Mouse (Mus musculus) limb, embryonic 14.5 days (tissue): ENCODE data around the gene Eipr1. TPM values are rescaled to one million over a fixed set of nuclear protein-coding genes. Genes with fewer than 3 reads are reported as not detected.
A peak's percentile ranks its signal among the peaks of the same experiment; 100 is the strongest.

Experiments used
- ATAC-seq: fragments of 200-750 bp; cut with Nextera tagmentation; 2 replicates; pipeline ENCODE4 v1.8.0; 2017; ENCODE audit warnings: low read depth, moderate number of reproducible peaks, moderate TSS enrichment; ENCODE audit not compliant: low FRiP score
- DNase-seq: peaks from one replicate; pipeline ENCODE4 v3.0.0-alpha.2; 2015; ENCODE audit warnings: low spot score
- H3K27ac ChIP-seq: fragments of 300-500 bp; sonication (generic); replicated peaks from 2 replicates; pipeline ENCODE4 v1.5.1; 2014; ENCODE audit warnings: low read depth, mild to moderate bottlenecking, low read length, moderate library complexity, mixed read lengths
- H3K27me3 ChIP-seq: fragments of 300-500 bp; sonication (generic); 2 replicates; pipeline ENCODE4 v1.6.1; 2014; ENCODE audit warnings: low read length, mixed read lengths; ENCODE audit not compliant: control insufficient read depth, insufficient read depth
- H3K36me3 ChIP-seq: fragments of 300-500 bp; sonication (generic); 2 replicates; pipeline ENCODE4 v1.6.1; 2014; ENCODE audit warnings: mild to moderate bottlenecking, low read length, moderate library complexity, mixed read lengths; ENCODE audit not compliant: control insufficient read depth, insufficient read depth
- H3K4me1 ChIP-seq: fragments of 300-500 bp; sonication (generic); 2 replicates; pipeline ENCODE4 v1.6.1; 2014; ENCODE audit warnings: antibody characterized with exemption, low read length, mixed read lengths; ENCODE audit not compliant: control insufficient read depth, insufficient read depth
- H3K4me2 ChIP-seq: fragments of 300-500 bp; sonication (generic); replicated peaks from 2 replicates; pipeline ENCODE4 v1.6.1; 2014; ENCODE audit warnings: low read depth, mild to moderate bottlenecking, low read length, moderate library complexity; ENCODE audit not compliant: severe bottlenecking
- H3K4me3 ChIP-seq: fragments of 300-500 bp; sonication (generic); replicated peaks from 2 replicates; pipeline ENCODE4 v1.5.1; 2014; ENCODE audit warnings: low read length
- H3K9ac ChIP-seq: fragments of 300-500 bp; sonication (generic); 2 replicates; pipeline ENCODE4 v1.6.1; 2014; ENCODE audit warnings: mild to moderate bottlenecking, low read depth, low read length, moderate library complexity; ENCODE audit not compliant: severe bottlenecking
- H3K9me3 ChIP-seq: fragments of 300-500 bp; sonication (generic); 2 replicates; pipeline ENCODE4 v1.6.1; 2016; ENCODE audit warnings: low read length; ENCODE audit not compliant: control insufficient read depth
- POLR2A ChIP-seq: fragments of 200-500 bp; IDR thresholded peaks from 2 replicates; pipeline ENCODE4 v1.8.0; 2012; ENCODE audit warnings: inconsistent platforms, mild to moderate bottlenecking, moderate library complexity, borderline replicate concordance; ENCODE audit not compliant: insufficient read depth, insufficient read length; ENCODE audit errors: extremely low read depth
- WGBS: fragments of 180-500 bp; shearing (Covaris S2); extraction: QIAGEN DNeasy Blood & Tissue Kit; methylation state at CpG from one replicate; pipeline ENCODE4 v1.1.7; 2014; 5-methylcytosine and 5-hydroxymethylcytosine counted together
- polyA plus RNA-seq, 2 experiments: library from polyadenylated mRNA; depleted of rRNA in 1 of 2; stranded (reverse) in 1 of 2; unstranded in 1 of 2; fragments of >200 nt; fragmentation: Nextera tagmentation in 1 of 2; extraction: Ambion mirVana in 1 of 2; gene quantifications; 2 replicates each; pipeline versions ENCODE4 v1.2.1 to v1.2.3; 2012 to 2014

Eipr1 gene
- polyA plus RNA-seq (2012; rRNA removed) (18.8 and 22.0 TPM in 2 replicates), polyA plus RNA-seq (2014; fragmentation: Nextera tagmentation; extraction: Ambion mirVana) (29.8 and 31.2 TPM in 2 replicates)

GRCm38 (mm10) chr12:28751508-28752263 lies at the start of gene Eipr1:
Gene Eipr1, plus strand, starts transcription at chr12:28751803.
- no peaks in the 10 kb centered on the region for H3K9me3 ChIP-seq
- 4% methylated on average over 36 of the region's 36 CpGs for WGBS
- H3K9ac ChIP-seq: peak within 1 kb of the TSS; percentile 54
- peak within 1 kb of the TSS; percentile 85 for H3K4me3 ChIP-seq
- peak; percentile 94 for DNase-seq
- ATAC-seq: peak; percentile 92
- H3K4me1 ChIP-seq: peaks cover 7% of the 10 kb centered on the region; the same call in 1 of the 2 replicates
- no peak within 1 kb of the TSS for H3K27ac ChIP-seq
- H3K27me3 ChIP-seq: no peaks in the 10 kb centered on the region
- H3K36me3 ChIP-seq: peaks cover 7% of the 10 kb centered on the region
- H3K4me2 ChIP-seq: peak within 1 kb of the TSS; percentile 85
- peak; percentile 21; the same call in 1 of the 2 replicates for TF ChIP-seq POLR2A

GRCm38 (mm10) chr12:28704381-28704780 lies 47.2 kb upstream of the Eipr1 start:
- DNase-seq: no peak
- no peak for ATAC-seq
- Histone ChIP-seq H3K4me1 (no peaks in the 10 kb centered on the region; the same call in 1 of the 2 replicates), H3K9ac (no peak overlapping the region), H3K4me3 (no peak overlapping the region), H3K9me3 (no peaks in the 10 kb centered on the region), H3K27ac (no peak overlapping the region), H3K4me2 (no peak overlapping the region), H3K36me3 (peaks cover 9% of the 10 kb centered on the region), H3K27me3 (no peaks in the 10 kb centered on the region)
- no peak for TF ChIP-seq POLR2A
- 9% methylated on average over 12 of the region's 12 CpGs for WGBS

GRCm38 (mm10) chr12:28705204-28705603 lies 46.4 kb upstream of the Eipr1 start:
- DNase-seq (no peak), ATAC-seq (no peak)
- Histone ChIP-seq H3K4me3 (no peak overlapping the region), H3K4me2 (no peak overlapping the region), H3K27ac (no peak overlapping the region), H3K27me3 (no peaks in the 10 kb centered on the region), H3K9me3 (no peaks in the 10 kb centered on the region), H3K4me1 (no peaks in the 10 kb centered on the region), H3K9ac (no peak overlapping the region), H3K36me3 (peaks cover 14% of the 10 kb centered on the region)
- WGBS: 92% methylated on average over 6 of the region's 6 CpGs
- TF ChIP-seq POLR2A: no peak

- Histone ChIP-seq H3K9me3 (no peaks in the 10 kb centered on the region), H3K4me1 (no peaks in the 10 kb centered on the region), H3K9ac (no peak overlapping the region), H3K4me3 (no peak overlapping the region), H3K27ac (no peak overlapping the region), H3K27me3 (no peaks in the 10 kb centered on the region), H3K4me2 (no peak overlapping the region), H3K36me3 (peaks cover 36% of the 10 kb centered on the region)
- no peak for DNase-seq
- WGBS: 88% methylated on average over 4 of the region's 4 CpGs
- ATAC-seq: no peak
- no peak for TF ChIP-seq POLR2A
Measured at GRCm38 (mm10) chr12:28708154-28708553, 43.4 kb upstream of the Eipr1 start.

- Histone ChIP-seq H3K4me2 (no peak overlapping the region), H3K27me3 (no peaks in the 10 kb centered on the region), H3K9me3 (no peaks in the 10 kb centered on the region), H3K27ac (no peak overlapping the region), H3K4me3 (no peak overlapping the region), H3K4me1 (no peaks in the 10 kb centered on the region), H3K9ac (no peak overlapping the region), H3K36me3 (peaks cover 41% of the 10 kb centered on the region)
- no peak for TF ChIP-seq POLR2A
- ATAC-seq (no peak), DNase-seq (no peak)
- WGBS: 85% methylated on average over 22 of the region's 22 CpGs
Measured at GRCm38 (mm10) chr12:28710566-28711185, 40.9 kb upstream of the Eipr1 start.
